Mouse (Mus musculus): ENCODE measurements around the gene Rbfox1.
A peak's percentile ranks its signal among the peaks of the same experiment; 100 is the strongest.

DNA sequence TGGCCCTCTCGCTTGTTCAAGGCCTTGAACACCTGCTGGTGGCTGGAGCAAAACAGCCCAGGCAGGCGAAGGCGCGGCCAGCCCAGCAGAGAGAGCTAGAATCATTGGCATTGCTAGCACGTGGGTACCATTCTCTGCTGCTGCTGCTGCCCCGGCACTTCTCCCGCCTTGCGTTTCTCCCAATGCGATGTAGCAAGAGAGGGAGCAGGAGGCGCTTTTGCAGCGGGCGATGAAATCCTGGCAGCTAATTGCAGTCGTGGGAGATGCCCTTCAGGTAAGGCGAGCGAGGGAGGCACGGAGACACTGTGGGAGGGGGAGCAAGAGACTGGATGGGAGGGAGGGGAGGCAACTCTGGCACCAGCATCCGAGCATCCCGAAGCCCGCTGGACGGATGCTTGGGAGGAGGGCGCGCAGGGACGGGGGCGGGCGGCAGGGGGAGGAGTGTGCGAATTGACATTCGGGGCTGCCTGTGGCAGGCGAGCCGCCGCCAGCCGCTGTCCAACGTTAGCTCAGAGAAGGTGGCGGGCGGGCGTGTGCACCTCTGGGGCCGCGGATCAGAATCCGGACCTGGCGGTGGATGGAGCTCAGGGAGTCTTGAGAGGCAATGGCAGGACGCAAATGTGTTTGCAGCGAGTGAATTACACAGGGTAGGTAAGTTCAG lies 463.6 kb downstream of the Rbfox1 start:
- no peak for TF ChIP-seq CTCF (IDR thresholded peaks at IDR 0.05; ENCODE audit: borderline replicate concordance, extremely low read depth, insufficient read depth, insufficient read length)
- TF ChIP-seq POLR2A (IDR thresholded peaks at IDR 0.05; ENCODE audit: borderline replicate concordance, extremely low read depth, insufficient read depth, insufficient read length, poor library complexity, severe bottlenecking), result peak; percentile 6; the same call in 1 of the 2 replicates

All from brain, embryonic 14.5 days (tissue).